Mouse (Mus musculus) stomach, postnatal 0 days (tissue): ENCODE results near the gene Tbc1d16. TPM values are rescaled to one million over a fixed set of nuclear protein-coding genes. Genes with fewer than 3 reads are reported as not detected.

Experiments used
- ATAC-seq: fragments of 200-750 bp; cut with Nextera tagmentation; 2 replicates; pipeline ENCODE4 v1.8.0; 2017; ENCODE audit not compliant: low FRiP score, low TSS enrichment
- DNase-seq: peaks from one replicate; pipeline ENCODE4 v3.0.0-alpha.2; 2016; ENCODE audit warnings: low spot score
- H3K27ac ChIP-seq: fragments of 300-500 bp; sonication (generic); replicated peaks from 2 replicates; pipeline ENCODE4 v1.5.1; 2014; ENCODE audit warnings: mild to moderate bottlenecking, control low read depth
- H3K27me3 ChIP-seq: fragments of 300-500 bp; sonication (generic); 2 replicates; pipeline ENCODE4 v1.6.1; 2014; ENCODE audit warnings: low read length; ENCODE audit not compliant: control insufficient read depth, insufficient read depth
- H3K36me3 ChIP-seq: fragments of 300-500 bp; sonication (generic); 2 replicates; pipeline ENCODE4 v1.6.1; 2014; ENCODE audit warnings: low read length, mixed read lengths; ENCODE audit not compliant: control insufficient read depth, insufficient read depth
- H3K4me1 ChIP-seq: fragments of 300-500 bp; sonication (generic); replicated peaks from 2 replicates; pipeline ENCODE4 v1.6.1; 2014; ENCODE audit warnings: antibody characterized with exemption; ENCODE audit not compliant: control insufficient read depth, insufficient read depth
- H3K4me2 ChIP-seq: fragments of 300-500 bp; sonication (generic); replicated peaks from 2 replicates; pipeline ENCODE4 v1.6.1; 2014; ENCODE audit warnings: low read depth, mild to moderate bottlenecking, control low read depth, moderate library complexity
- H3K4me3 ChIP-seq: fragments of 300-500 bp; sonication (generic); 2 replicates; pipeline ENCODE4 v1.5.1; 2014; ENCODE audit warnings: low read depth, low read length, control low read depth
- H3K9ac ChIP-seq: fragments of 300-500 bp; sonication (generic); 2 replicates; pipeline ENCODE4 v1.6.1; 2014; ENCODE audit warnings: mild to moderate bottlenecking, low read length, control low read depth, mixed read lengths
- H3K9me3 ChIP-seq: fragments of 300-500 bp; sonication (generic); 2 replicates; pipeline ENCODE4 v1.6.1; 2016; ENCODE audit warnings: low read length; ENCODE audit not compliant: control insufficient read depth
- CTCF ChIP-seq: IDR thresholded peaks from 2 replicates; pipeline ENCODE4 v1.5.1; 2016; ENCODE audit warnings: antibody characterized with exemption, low read depth, mild to moderate bottlenecking, moderate library complexity
- EP300 ChIP-seq: optimal IDR thresholded peaks from 2 replicates; pipeline ENCODE3; 2016; ENCODE audit warnings: antibody characterized with exemption
- WGBS: fragments of 180-500 bp; shearing (Covaris S2); extraction: QIAGEN DNeasy Blood & Tissue Kit; methylation state at CpG from one replicate; pipeline ENCODE4 v1.1.7; 2014; 5-methylcytosine and 5-hydroxymethylcytosine counted together
- polyA plus RNA-seq: library from polyadenylated mRNA; unstranded; fragments of >200 nt; fragmentation: Nextera tagmentation; extraction: Ambion mirVana; gene quantifications from 2 replicates; pipeline ENCODE4 v1.2.1, GENCODE M21; 2015

The Tbc1d16 gene
- polyA plus RNA-seq, 1 experiment from 2014 or later = 6.3 TPM

GRCm38 (mm10) chr11:119197618-119198563 lies 30.4 kb downstream of the Tbc1d16 start:
- DNase-seq (no peak), ATAC-seq (0 out of 2 replicates have a peak, but pooled peaks have one; percentile 7)
- Histone ChIP-seq H3K4me2 (no peak overlapping the region), H3K27me3 (no peaks in the 10 kb centered on the region), H3K9me3 (no peaks in the 10 kb centered on the region), H3K4me1 (no peaks in the 10 kb centered on the region), H3K9ac (no peak overlapping the region), H3K27ac (no peak overlapping the region), H3K4me3 (no peak overlapping the region), H3K36me3 (no peaks in the 10 kb centered on the region)
- no peak for TF ChIP-seq EP300
- no peak for TF ChIP-seq CTCF
- WGBS = 83% methylated on average over 18 of the region's 18 CpGs

- Histone ChIP-seq H3K36me3 (no peaks in the 10 kb centered on the region), H3K27ac (peak overlapping the region; percentile 63), H3K4me3 (no peak overlapping the region), H3K9ac (no peak overlapping the region; the same call in 1 of the 2 replicates), H3K27me3 (no peaks in the 10 kb centered on the region), H3K4me1 (peaks cover 3% of the 10 kb centered on the region; the same call in 1 of the 2 replicates), H3K4me2 (no peak overlapping the region), H3K9me3 (no peaks in the 10 kb centered on the region)
- 55% methylated on average over 9 of the region's 9 CpGs for WGBS
- no peak for DNase-seq
- no peak for TF ChIP-seq CTCF
- TF ChIP-seq EP300 = no peak
- peak; percentile 46; the same call in 1 of the 2 replicates for ATAC-seq
Observed at GRCm38 (mm10) chr11:119192605-119193004, 35.7 kb downstream of the Tbc1d16 start.

- H3K36me3 ChIP-seq = no peaks in the 10 kb centered on the region
- peak overlapping the region; percentile 23; the same call in 1 of the 2 replicates for H3K9ac ChIP-seq
- H3K4me3 ChIP-seq = no peak overlapping the region
- no peaks in the 10 kb centered on the region for H3K9me3 ChIP-seq
- peak overlapping the region; percentile 63 for H3K27ac ChIP-seq
- ATAC-seq (peak; percentile 21), DNase-seq (peak; percentile 37)
- TF ChIP-seq EP300 (no peak), CTCF (no peak)
- H3K27me3 ChIP-seq = no peaks in the 10 kb centered on the region
- peaks cover 3% of the 10 kb centered on the region; the same call in 1 of the 2 replicates for H3K4me1 ChIP-seq
- 52% methylated on average over 5 of the region's 5 CpGs for WGBS
- H3K4me2 ChIP-seq = peak overlapping the region; percentile 5; the same call in 1 of the 2 replicates
Observed at GRCm38 (mm10) chr11:119192176-119192575, 36.1 kb downstream of the Tbc1d16 start.

- H3K4me3 ChIP-seq = no peak overlapping the region
- H3K27me3 ChIP-seq = no peaks in the 10 kb centered on the region
- 82% methylated on average over 9 of the region's 9 CpGs for WGBS
- DNase-seq (no peak), ATAC-seq (no peak)
- TF ChIP-seq EP300 = no peak
- no peak for TF ChIP-seq CTCF
- peak overlapping the region; percentile 63; the same call in 1 of the 2 replicates for H3K27ac ChIP-seq
- no peak overlapping the region for H3K4me2 ChIP-seq
- no peaks in the 10 kb centered on the region for H3K9me3 ChIP-seq
- no peaks in the 10 kb centered on the region for H3K36me3 ChIP-seq
- peaks cover 3% of the 10 kb centered on the region; the same call in 1 of the 2 replicates for H3K4me1 ChIP-seq
- H3K9ac ChIP-seq = no peak overlapping the region
Observed at GRCm38 (mm10) chr11:119191606-119192081, 36.7 kb downstream of the Tbc1d16 start.

DNA sequence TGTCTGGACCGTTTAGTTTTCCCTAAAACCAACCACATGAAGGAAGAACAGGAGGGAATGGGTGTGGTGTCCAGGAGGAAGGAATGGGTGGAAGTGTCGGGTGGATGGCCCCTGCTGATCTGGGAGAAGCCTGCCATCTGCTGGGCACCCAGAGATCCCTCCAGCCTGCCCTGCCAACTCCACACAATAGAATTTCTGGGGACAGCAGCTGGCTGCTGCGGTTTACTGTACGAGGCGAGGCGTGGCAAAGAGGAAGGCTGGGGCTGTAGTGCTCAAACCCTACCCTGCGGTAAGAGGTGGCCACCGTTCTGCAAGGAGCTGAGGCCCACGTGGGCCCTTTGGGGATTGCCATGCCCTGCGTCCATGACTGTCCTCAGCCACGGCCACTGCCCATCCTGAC lies 37.8 kb downstream of the Tbc1d16 start:
- peak; percentile 85 for DNase-seq
- no peaks in the 10 kb centered on the region for H3K36me3 ChIP-seq
- 24% methylated on average over 11 of the region's 11 CpGs for WGBS

More for the DNA sequence above, 37.8 kb downstream of the Tbc1d16 start:
- H3K4me2 ChIP-seq = no peak overlapping the region
- ATAC-seq = peak; percentile 68
- H3K4me3 ChIP-seq = no peak overlapping the region
- H3K27ac ChIP-seq = no peak overlapping the region; the same call in 1 of the 2 replicates
- H3K27me3 ChIP-seq = no peaks in the 10 kb centered on the region
- H3K4me1 ChIP-seq = peaks cover 3% of the 10 kb centered on the region; the same call in 1 of the 2 replicates
- TF ChIP-seq CTCF = peak; percentile 92
- no peak for TF ChIP-seq EP300
- H3K9ac ChIP-seq = 0 out of 2 replicates have a peak overlapping the region, but pooled peaks have one; percentile 4
- no peaks in the 10 kb centered on the region for H3K9me3 ChIP-seq
